Mouse (Mus musculus): ENCODE results near the gene Tanc1. TPM values are rescaled to one million over a fixed set of nuclear protein-coding genes. Genes with fewer than 3 reads are reported as not detected.

Gene Tanc1
- polyA plus RNA-seq, 1 experiment from 2014 or later, result 24.8 TPM

DNA sequence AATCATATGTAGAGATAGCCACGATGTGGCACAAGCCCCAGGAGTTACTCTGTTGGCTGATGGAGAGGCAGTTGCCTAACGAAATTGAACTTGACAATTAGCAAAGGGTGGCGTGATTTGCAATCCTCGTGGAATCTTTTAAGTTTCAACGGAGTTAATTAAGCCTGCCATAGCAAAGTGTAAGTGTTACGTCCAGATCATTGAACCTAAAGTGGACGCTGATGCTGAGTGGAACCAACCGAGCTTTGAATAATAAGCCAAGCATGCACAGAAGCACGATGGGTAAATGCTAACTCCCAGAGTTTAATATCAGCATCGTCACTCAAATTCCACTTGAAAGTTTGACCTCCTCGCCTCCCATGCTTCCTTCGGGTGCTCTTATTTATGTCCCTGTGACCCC is 149.3 kb downstream of the Tanc1 start:
- 76% methylated on average over 12 of the region's 12 CpGs for WGBS
- Histone ChIP-seq H3K4me2 (replicated peaks; ENCODE audit: low read depth, low read length) (no peak overlapping the region), H3K4me3 (ENCODE audit: low read depth, low read length) (no peak overlapping the region), H3K9me3 (ENCODE audit: control insufficient read depth, low read depth, low read length) (no peaks in the 10 kb centered on the region), H3K36me3 (ENCODE audit: control insufficient read depth, insufficient read depth, low read length) (no peaks in the 10 kb centered on the region), H3K4me1 (ENCODE audit: control insufficient read depth, insufficient read depth, low read length) (peaks cover 5% of the 10 kb centered on the region), H3K27me3 (ENCODE audit: control insufficient read depth, insufficient read depth, low read length) (no peaks in the 10 kb centered on the region), H3K9ac (replicated peaks; ENCODE audit: low read depth, low read length) (no peak overlapping the region), H3K27ac (ENCODE audit: low read length) (no peak overlapping the region)
- ATAC-seq (ENCODE audit: insufficient number of reproducible peaks, insufficient read depth, low FRiP score, low read depth), result no peak

DNA sequence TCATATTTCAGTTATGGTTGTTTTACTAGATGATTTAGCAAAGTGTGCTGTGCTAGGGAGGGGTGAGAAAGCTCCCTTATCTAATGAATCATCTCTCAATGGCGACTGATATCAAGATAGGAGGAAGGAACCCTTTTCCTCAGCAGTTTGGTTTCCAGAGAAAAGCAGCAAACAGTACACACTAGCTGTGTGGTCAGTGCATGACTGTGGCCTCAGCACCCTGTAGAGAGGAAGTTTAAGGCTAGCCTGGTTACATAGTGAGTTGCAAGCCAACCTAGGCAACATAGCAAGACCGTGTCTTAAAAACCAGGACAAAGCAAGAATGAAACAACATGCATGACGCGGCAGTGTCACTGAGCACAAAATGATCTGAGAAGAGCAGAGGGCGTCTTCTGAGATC is 150.4 kb downstream of the Tanc1 start:
- Histone ChIP-seq H3K27ac (ENCODE audit: low read length) (no peak overlapping the region), H3K36me3 (ENCODE audit: control insufficient read depth, insufficient read depth, low read length) (no peaks in the 10 kb centered on the region), H3K4me2 (replicated peaks; ENCODE audit: low read depth, low read length) (no peak overlapping the region), H3K27me3 (ENCODE audit: control insufficient read depth, insufficient read depth, low read length) (no peaks in the 10 kb centered on the region), H3K9ac (replicated peaks; ENCODE audit: low read depth, low read length) (no peak overlapping the region), H3K9me3 (ENCODE audit: control insufficient read depth, low read depth, low read length) (no peaks in the 10 kb centered on the region), H3K4me3 (ENCODE audit: low read depth, low read length) (no peak overlapping the region), H3K4me1 (ENCODE audit: control insufficient read depth, insufficient read depth, low read length) (peaks cover 5% of the 10 kb centered on the region; the same call in 1 of the 2 replicates)
- WGBS, result 95% methylated on average over 5 of the region's 5 CpGs
- no peak for ATAC-seq (ENCODE audit: insufficient number of reproducible peaks, insufficient read depth, low FRiP score, low read depth)

DNA sequence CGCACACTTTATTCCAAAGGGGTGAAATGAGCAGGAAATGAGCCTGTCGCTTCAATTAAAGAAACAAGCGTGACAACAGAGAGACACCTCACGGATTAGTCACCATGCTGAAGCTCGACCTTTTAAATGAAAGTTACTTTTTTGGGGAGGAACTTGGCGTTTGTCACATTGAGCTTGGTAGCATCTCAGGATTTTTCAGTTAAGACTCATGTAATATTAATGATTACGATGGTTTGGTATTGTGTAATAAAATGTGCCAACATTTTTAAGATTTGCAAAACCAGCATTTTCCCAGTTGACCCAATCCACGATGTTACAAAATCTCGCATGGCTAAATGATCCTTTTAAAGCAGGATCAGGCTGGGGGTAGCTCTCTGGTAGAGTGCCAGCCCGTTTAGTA is 153.8 kb downstream of the Tanc1 start:
- no peak overlapping the region for H3K9ac ChIP-seq (replicated peaks; ENCODE audit: low read depth, low read length)
- no peaks in the 10 kb centered on the region for H3K9me3 ChIP-seq (ENCODE audit: control insufficient read depth, low read depth, low read length)
- 87% methylated on average over 10 of the region's 10 CpGs for WGBS
- H3K4me1 ChIP-seq (ENCODE audit: control insufficient read depth, insufficient read depth, low read length), result peaks cover 10% of the 10 kb centered on the region; the same call in 1 of the 2 replicates
- no peak for ATAC-seq (ENCODE audit: insufficient number of reproducible peaks, insufficient read depth, low FRiP score, low read depth)
- no peak overlapping the region for H3K27ac ChIP-seq (ENCODE audit: low read length)
- H3K27me3 ChIP-seq (ENCODE audit: control insufficient read depth, insufficient read depth, low read length), result no peaks in the 10 kb centered on the region
- no peak overlapping the region for H3K4me2 ChIP-seq (replicated peaks; ENCODE audit: low read depth, low read length)
- no peaks in the 10 kb centered on the region for H3K36me3 ChIP-seq (ENCODE audit: control insufficient read depth, insufficient read depth, low read length)
- H3K4me3 ChIP-seq (ENCODE audit: low read depth, low read length), result no peak overlapping the region

DNA sequence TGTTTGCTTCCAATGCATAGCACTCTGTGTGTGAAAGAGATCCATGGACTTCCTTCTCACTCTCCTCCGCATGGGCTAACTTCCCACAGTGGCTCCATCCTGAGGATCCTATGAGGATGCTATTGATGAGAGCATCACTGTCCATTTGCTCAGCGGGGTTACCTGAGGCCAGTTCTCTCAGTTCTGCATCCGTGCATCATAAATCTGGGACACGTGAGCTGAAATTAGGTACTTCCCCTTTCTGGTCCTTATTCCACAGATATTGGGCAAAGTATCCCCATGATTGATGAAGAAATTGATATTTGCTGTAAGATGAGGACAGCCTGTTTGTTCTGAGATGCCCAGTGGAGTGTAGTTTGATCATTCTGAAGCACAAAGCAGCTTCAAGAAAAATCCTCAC is 156.1 kb downstream of the Tanc1 start:
- H3K4me2 ChIP-seq (replicated peaks; ENCODE audit: low read depth, low read length), result no peak overlapping the region
- no peaks in the 10 kb centered on the region for H3K9me3 ChIP-seq (ENCODE audit: control insufficient read depth, low read depth, low read length)
- ATAC-seq (ENCODE audit: insufficient number of reproducible peaks, insufficient read depth, low FRiP score, low read depth), result no peak
- H3K27me3 ChIP-seq (ENCODE audit: control insufficient read depth, insufficient read depth, low read length), result no peaks in the 10 kb centered on the region
- no peak overlapping the region for H3K4me3 ChIP-seq (ENCODE audit: low read depth, low read length)
- peaks cover 24% of the 10 kb centered on the region for H3K4me1 ChIP-seq (ENCODE audit: control insufficient read depth, insufficient read depth, low read length)
- H3K27ac ChIP-seq (ENCODE audit: low read length), result no peak overlapping the region
- 84% methylated on average over 4 of the region's 4 CpGs for WGBS
- H3K9ac ChIP-seq (replicated peaks; ENCODE audit: low read depth, low read length), result no peak overlapping the region
- H3K36me3 ChIP-seq (ENCODE audit: control insufficient read depth, insufficient read depth, low read length), result no peaks in the 10 kb centered on the region

DNA sequence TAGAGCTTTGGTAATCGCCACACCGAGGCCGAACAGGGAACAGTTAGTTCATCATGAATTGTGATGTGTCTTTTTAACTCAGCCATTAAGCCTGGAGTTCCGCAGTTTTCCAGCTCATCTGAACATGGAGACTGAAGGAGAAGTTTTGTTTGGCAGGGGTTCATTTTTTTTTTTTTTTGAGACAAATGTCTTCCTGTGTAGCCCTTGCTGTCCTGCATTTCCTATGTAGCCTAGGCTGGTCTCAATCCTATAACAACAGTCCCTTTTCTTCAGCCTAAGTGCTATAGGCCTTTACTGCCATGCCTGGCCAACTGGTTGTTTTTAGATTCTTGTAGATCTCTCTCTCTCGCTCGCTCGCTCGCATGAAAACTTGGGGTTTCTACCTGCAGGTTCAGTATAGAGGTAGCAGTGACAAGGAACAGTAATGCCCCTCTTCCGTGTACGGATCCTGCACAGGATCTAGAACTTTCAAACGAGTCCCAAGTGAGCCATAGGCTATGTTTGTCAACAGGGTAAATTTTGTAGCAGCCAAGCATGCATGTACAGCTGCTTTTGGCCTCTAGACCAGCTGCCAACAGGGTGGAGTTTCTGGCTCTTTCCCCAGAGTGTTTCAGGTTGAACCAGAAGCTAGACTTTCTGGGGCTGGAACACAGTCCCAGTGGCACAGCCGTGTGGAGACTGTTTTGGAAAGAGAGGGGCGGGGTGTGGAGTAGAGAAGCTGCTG is 157.0 kb downstream of the Tanc1 start:
- ATAC-seq (ENCODE audit: insufficient number of reproducible peaks, insufficient read depth, low FRiP score, low read depth), result 0 out of 2 replicates have a peak, but pooled peaks have one; percentile 51
- Histone ChIP-seq H3K27ac (ENCODE audit: low read length) (peak overlapping the region; percentile 39; the same call in 1 of the 2 replicates), H3K4me3 (ENCODE audit: low read depth, low read length) (no peak overlapping the region), H3K4me1 (ENCODE audit: control insufficient read depth, insufficient read depth, low read length) (peaks cover 24% of the 10 kb centered on the region), H3K36me3 (ENCODE audit: control insufficient read depth, insufficient read depth, low read length) (no peaks in the 10 kb centered on the region), H3K9ac (replicated peaks; ENCODE audit: low read depth, low read length) (no peak overlapping the region), H3K27me3 (ENCODE audit: control insufficient read depth, insufficient read depth, low read length) (no peaks in the 10 kb centered on the region), H3K9me3 (ENCODE audit: control insufficient read depth, low read depth, low read length) (no peaks in the 10 kb centered on the region), H3K4me2 (replicated peaks; ENCODE audit: low read depth, low read length) (no peak overlapping the region)
- WGBS, result 69% methylated on average over 13 of the region's 13 CpGs

DNA sequence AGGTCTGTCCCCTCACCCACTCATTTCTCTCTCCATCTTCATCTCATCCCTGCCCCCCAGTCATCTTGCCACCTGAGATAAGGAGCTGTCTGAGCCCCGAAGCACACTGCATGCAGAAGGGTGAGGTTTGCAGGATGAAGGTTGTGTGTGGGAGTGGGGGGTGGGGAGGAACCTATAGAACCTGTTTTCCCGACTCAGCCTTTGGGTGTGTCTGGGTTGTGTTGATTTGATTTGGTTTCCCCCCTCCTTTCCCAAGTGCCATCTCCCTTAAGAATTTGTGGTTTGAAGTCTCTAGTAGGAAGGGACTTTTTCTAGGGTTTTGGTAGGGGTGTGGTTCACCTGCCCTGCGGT is 157.5 kb downstream of the Tanc1 start:
- ATAC-seq (ENCODE audit: insufficient number of reproducible peaks, insufficient read depth, low FRiP score, low read depth), result 0 out of 2 replicates have a peak, but pooled peaks have one; percentile 37
- Histone ChIP-seq H3K27ac (ENCODE audit: low read length) (no peak overlapping the region), H3K9me3 (ENCODE audit: control insufficient read depth, low read depth, low read length) (no peaks in the 10 kb centered on the region), H3K4me1 (ENCODE audit: control insufficient read depth, insufficient read depth, low read length) (peaks cover 24% of the 10 kb centered on the region), H3K4me2 (replicated peaks; ENCODE audit: low read depth, low read length) (no peak overlapping the region), H3K4me3 (ENCODE audit: low read depth, low read length) (no peak overlapping the region), H3K27me3 (ENCODE audit: control insufficient read depth, insufficient read depth, low read length) (no peaks in the 10 kb centered on the region), H3K9ac (replicated peaks; ENCODE audit: low read depth, low read length) (no peak overlapping the region), H3K36me3 (ENCODE audit: control insufficient read depth, insufficient read depth, low read length) (no peaks in the 10 kb centered on the region)
- 56% methylated on average over 3 of the region's 3 CpGs for WGBS

DNA sequence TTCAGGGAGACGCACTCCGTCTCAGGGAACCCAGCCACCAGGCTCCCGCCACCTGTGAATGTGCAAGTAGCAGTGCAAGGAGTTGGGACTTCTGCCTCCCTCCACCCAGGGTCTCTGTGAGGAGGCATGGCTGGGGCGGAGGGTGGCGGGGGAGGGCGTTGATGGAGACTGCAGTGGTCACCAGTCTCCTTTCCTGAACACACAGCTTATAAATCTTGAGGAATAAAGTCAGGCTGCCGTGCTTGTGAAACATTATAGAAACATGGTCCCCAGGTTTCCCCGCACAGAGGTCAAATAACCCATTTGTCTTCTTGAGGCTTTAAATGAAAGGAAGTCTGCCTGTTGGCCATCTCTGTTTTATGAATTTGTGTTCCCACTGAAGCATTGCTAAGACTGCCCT is 159.9 kb downstream of the Tanc1 start:
- Histone ChIP-seq H3K4me2 (replicated peaks; ENCODE audit: low read depth, low read length) (no peak overlapping the region), H3K9me3 (ENCODE audit: control insufficient read depth, low read depth, low read length) (no peaks in the 10 kb centered on the region), H3K9ac (replicated peaks; ENCODE audit: low read depth, low read length) (no peak overlapping the region), H3K4me3 (ENCODE audit: low read depth, low read length) (no peak overlapping the region), H3K27ac (ENCODE audit: low read length) (peak overlapping the region; percentile 21; the same call in 1 of the 2 replicates), H3K36me3 (ENCODE audit: control insufficient read depth, insufficient read depth, low read length) (no peaks in the 10 kb centered on the region), H3K27me3 (ENCODE audit: control insufficient read depth, insufficient read depth, low read length) (no peaks in the 10 kb centered on the region), H3K4me1 (ENCODE audit: control insufficient read depth, insufficient read depth, low read length) (peaks cover 24% of the 10 kb centered on the region)
- ATAC-seq (ENCODE audit: insufficient number of reproducible peaks, insufficient read depth, low FRiP score, low read depth), result no peak
- WGBS, result 56% methylated on average over 8 of the region's 8 CpGs

DNA sequence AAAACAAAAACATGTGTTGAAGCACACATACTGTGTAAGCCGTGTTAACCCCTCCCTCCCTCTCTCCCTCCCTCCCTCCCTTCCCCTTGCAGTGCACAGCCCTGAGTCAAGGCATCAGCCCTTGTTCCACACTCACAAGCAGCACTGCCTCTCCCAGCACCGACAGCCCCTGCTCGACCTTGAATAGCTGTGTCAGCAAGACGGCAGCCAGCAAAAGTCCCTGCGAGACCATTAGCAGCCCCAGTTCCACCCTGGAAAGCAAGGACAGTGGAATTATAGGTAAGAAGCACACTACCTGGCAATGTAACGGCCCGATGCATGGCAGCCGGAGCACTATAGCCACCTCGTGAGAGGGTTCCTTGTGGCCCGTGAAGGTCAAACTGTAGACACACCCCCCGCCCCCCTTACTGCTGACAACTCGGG is 160.4 kb downstream of the Tanc1 start:
- ATAC-seq (ENCODE audit: insufficient number of reproducible peaks, insufficient read depth, low FRiP score, low read depth), result no peak
- Histone ChIP-seq H3K4me1 (ENCODE audit: control insufficient read depth, insufficient read depth, low read length) (peaks cover 24% of the 10 kb centered on the region), H3K36me3 (ENCODE audit: control insufficient read depth, insufficient read depth, low read length) (no peaks in the 10 kb centered on the region), H3K4me3 (ENCODE audit: low read depth, low read length) (no peak overlapping the region), H3K9ac (replicated peaks; ENCODE audit: low read depth, low read length) (no peak overlapping the region), H3K27ac (ENCODE audit: low read length) (no peak overlapping the region), H3K4me2 (replicated peaks; ENCODE audit: low read depth, low read length) (no peak overlapping the region), H3K9me3 (ENCODE audit: control insufficient read depth, low read depth, low read length) (no peaks in the 10 kb centered on the region), H3K27me3 (ENCODE audit: control insufficient read depth, insufficient read depth, low read length) (no peaks in the 10 kb centered on the region)
- WGBS, result 39% methylated on average over 12 of the region's 12 CpGs

DNA sequence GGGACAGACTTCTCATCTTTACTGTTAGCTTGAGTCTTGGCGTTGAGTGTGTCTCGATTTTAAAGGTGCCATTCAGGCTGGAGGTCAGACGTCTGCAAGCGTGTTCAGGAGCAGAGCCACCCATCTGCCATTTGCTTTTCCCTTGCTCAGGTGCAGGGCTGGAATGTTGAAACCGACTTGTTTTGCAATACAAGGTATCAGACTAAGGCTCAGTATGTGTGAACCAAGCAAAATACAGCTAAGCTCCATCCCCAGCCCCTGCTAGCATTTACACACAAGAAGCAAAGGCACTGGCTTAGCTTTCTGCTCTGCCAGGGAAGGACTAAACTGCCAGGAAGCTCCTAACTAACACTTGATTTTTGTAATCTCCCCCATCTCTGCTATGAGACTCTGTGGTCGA is 162.5 kb downstream of the Tanc1 start:
- Histone ChIP-seq H3K27me3 (ENCODE audit: control insufficient read depth, insufficient read depth, low read length) (no peaks in the 10 kb centered on the region), H3K36me3 (ENCODE audit: control insufficient read depth, insufficient read depth, low read length) (no peaks in the 10 kb centered on the region; the same call in 1 of the 2 replicates), H3K27ac (ENCODE audit: low read length) (no peak overlapping the region), H3K4me1 (ENCODE audit: control insufficient read depth, insufficient read depth, low read length) (peaks cover 14% of the 10 kb centered on the region), H3K4me2 (replicated peaks; ENCODE audit: low read depth, low read length) (no peak overlapping the region), H3K4me3 (ENCODE audit: low read depth, low read length) (no peak overlapping the region), H3K9me3 (ENCODE audit: control insufficient read depth, low read depth, low read length) (no peaks in the 10 kb centered on the region), H3K9ac (replicated peaks; ENCODE audit: low read depth, low read length) (no peak overlapping the region)
- ATAC-seq (ENCODE audit: insufficient number of reproducible peaks, insufficient read depth, low FRiP score, low read depth), result no peak
- 86% methylated on average over 6 of the region's 6 CpGs for WGBS

Data from stomach, embryonic 14.5 days (tissue).